Mouse (Mus musculus) erythroblast, embryonic 14.5 days (primary cell): ENCODE results near the gene Set. TPM values are rescaled to one million over a fixed set of nuclear protein-coding genes. Genes with fewer than 3 reads are reported as not detected.

Source experiments
- H3K27me3 ChIP-seq: 2 replicates; pipeline ENCODE4 v1.6.1; 2012; ENCODE audit warnings: inconsistent platforms; ENCODE audit not compliant: control insufficient read depth
- H3K36me3 ChIP-seq: 2 replicates; pipeline ENCODE4 v1.6.1; 2012; ENCODE audit warnings: mild to moderate bottlenecking, inconsistent platforms; ENCODE audit not compliant: control insufficient read depth
- H3K4me1 ChIP-seq: 2 replicates; pipeline ENCODE4 v1.6.1; 2012; ENCODE audit warnings: inconsistent platforms; ENCODE audit not compliant: control insufficient read depth
- H3K4me3 ChIP-seq: replicated peaks from 2 replicates; pipeline ENCODE3; 2012; ENCODE audit warnings: moderate library complexity, mild to moderate bottlenecking, inconsistent platforms
- H3K9me3 ChIP-seq: 2 replicates; pipeline ENCODE4 v1.6.1; 2012; ENCODE audit warnings: low read length, inconsistent platforms, mixed read lengths; ENCODE audit not compliant: control insufficient read depth
- GATA1 ChIP-seq: IDR thresholded peaks from 2 replicates; pipeline ENCODE4 v1.6.1; 2012; ENCODE audit warnings: low read length, inconsistent platforms, mixed read lengths
- TAL1 ChIP-seq: IDR thresholded peaks from 3 replicates; pipeline ENCODE4 v1.6.1; 2012; ENCODE audit warnings: low read length, inconsistent platforms, mixed read lengths
- polyA plus RNA-seq: library from polyadenylated mRNA; stranded (reverse); fragments of >175 nt; gene quantifications from 2 replicates; pipeline ENCODE4 v1.2.3, GENCODE M21; 2012

Set gene
- polyA plus RNA-seq, 1 experiment = 14.7 TPM

- Histone ChIP-seq H3K4me1 (peaks cover 21% of the 10 kb centered on the region), H3K4me3 (no peak overlapping the region)
- TF ChIP-seq TAL1 (no peak), GATA1 (no peak)
Observed at GRCm38 (mm10) chr2:30056736-30057135, 442 bp upstream of the Set start.

GRCm38 (mm10) chr2:30058418-30058817, 1.2 kb downstream of the Set start:
- TF ChIP-seq TAL1 = no peak
- TF ChIP-seq GATA1 = no peak

More at GRCm38 (mm10) chr2:30056736-30057135, 442 bp upstream of the Set start:
- Histone ChIP-seq H3K9me3 (no peaks in the 10 kb centered on the region), H3K36me3 (no peaks in the 10 kb centered on the region), H3K27me3 (peaks cover 16% of the 10 kb centered on the region)

GRCm38 (mm10) chr2:30061215-30062166, 4.3 kb downstream of the Set start:
- Histone ChIP-seq H3K36me3 (no peaks in the 10 kb centered on the region), H3K4me3 (peak overlapping the region; percentile 75), H3K27me3 (peaks cover 4% of the 10 kb centered on the region), H3K4me1 (peaks cover 63% of the 10 kb centered on the region), H3K9me3 (no peaks in the 10 kb centered on the region)
- TF ChIP-seq GATA1 (no peak), TAL1 (no peak)

More at GRCm38 (mm10) chr2:30058418-30058817, 1.2 kb downstream of the Set start:
- Histone ChIP-seq H3K9me3 (no peaks in the 10 kb centered on the region), H3K4me3 (no peak overlapping the region), H3K27me3 (peaks cover 13% of the 10 kb centered on the region), H3K36me3 (no peaks in the 10 kb centered on the region), H3K4me1 (peaks cover 38% of the 10 kb centered on the region)

DNA sequence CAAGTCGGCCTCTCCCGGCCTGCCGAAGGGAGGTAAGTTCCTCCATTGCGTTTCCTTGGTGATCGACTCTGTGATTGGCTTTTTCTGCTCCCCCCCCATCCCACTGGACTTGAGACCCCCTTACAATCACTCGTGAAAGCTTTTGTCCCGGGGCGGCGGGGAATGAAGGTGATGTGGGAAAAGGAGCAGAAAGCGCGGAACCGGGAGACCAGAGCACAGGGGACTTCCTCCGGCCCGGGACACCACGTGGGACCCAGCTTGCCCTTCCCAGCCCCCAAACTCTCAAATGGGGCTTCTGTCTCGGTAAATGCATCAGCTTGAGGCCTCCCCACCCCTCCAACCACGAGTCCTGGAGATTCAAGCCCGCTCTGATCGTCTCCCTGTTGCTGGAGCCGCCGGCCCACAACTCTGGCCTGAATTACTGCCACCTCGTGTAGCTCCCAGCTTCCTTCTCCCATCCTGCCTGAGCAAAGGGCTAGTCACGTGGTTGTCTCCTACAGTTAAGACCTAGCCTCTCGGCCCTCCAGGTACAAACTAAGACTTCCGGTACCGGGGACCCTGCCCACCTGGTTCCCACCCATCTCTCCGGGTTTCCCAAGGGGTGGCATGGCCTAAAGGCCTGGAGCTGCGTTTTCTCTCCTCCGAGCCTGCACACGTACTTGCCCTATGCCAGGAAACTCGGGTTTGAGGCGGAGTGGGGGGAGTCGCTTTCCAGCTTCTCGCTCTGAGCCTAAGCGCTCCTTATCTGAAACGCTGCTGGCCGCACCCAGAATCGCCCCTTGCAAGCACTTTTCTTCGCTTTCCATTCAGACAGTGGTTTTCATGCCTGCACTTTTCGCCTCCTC, 5.3 kb downstream of the Set start:
- TF ChIP-seq TAL1 (no peak), GATA1 (peak; percentile 77)
- H3K9me3 ChIP-seq = no peaks in the 10 kb centered on the region
- peak overlapping the region; percentile 75 for H3K4me3 ChIP-seq
- peaks cover 59% of the 10 kb centered on the region for H3K4me1 ChIP-seq
- no peaks in the 10 kb centered on the region for H3K36me3 ChIP-seq
- peaks cover 4% of the 10 kb centered on the region for H3K27me3 ChIP-seq

- H3K4me3 ChIP-seq = peak overlapping the region; percentile 75
- TF ChIP-seq TAL1 = no peak
- H3K9me3 ChIP-seq = no peaks in the 10 kb centered on the region
- H3K4me1 ChIP-seq = peaks cover 63% of the 10 kb centered on the region
- peaks cover 4% of the 10 kb centered on the region for H3K36me3 ChIP-seq
- peaks cover 4% of the 10 kb centered on the region for H3K27me3 ChIP-seq
Observed at GRCm38 (mm10) chr2:30063235-30063634, 6.1 kb downstream of the Set start.

DNA sequence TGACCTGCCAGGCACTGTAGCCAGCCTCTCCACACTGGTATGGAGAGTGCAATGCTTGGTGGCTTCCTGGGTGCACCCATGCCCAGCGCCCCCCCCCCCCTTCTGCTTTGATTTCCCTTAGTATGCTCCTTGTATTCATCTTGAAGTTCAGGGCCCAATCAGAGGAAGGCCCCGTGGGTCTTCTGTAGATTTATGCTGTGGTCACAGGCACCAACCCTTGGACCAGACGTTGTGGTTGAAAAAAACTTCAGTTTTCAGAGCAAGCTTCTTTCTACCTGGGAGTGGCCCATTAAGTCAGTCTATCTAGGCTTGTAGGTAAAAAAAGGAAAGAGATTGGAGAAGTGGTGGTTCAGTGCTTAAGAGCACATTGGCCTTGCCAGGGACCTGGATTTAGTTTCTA, 6.6 kb downstream of the Set start:
- no peak for TF ChIP-seq TAL1
- no peak for TF ChIP-seq GATA1
- no peaks in the 10 kb centered on the region for H3K9me3 ChIP-seq
- peaks cover 4% of the 10 kb centered on the region for H3K27me3 ChIP-seq
- peaks cover 10% of the 10 kb centered on the region for H3K36me3 ChIP-seq
- peaks cover 66% of the 10 kb centered on the region for H3K4me1 ChIP-seq
- peak overlapping the region; percentile 75 for H3K4me3 ChIP-seq

GRCm38 (mm10) chr2:30064298-30064697, 7.1 kb downstream of the Set start:
- peaks cover 68% of the 10 kb centered on the region for H3K4me1 ChIP-seq
- H3K27me3 ChIP-seq = peaks cover 4% of the 10 kb centered on the region
- H3K36me3 ChIP-seq = peaks cover 15% of the 10 kb centered on the region
- H3K4me3 ChIP-seq = peak overlapping the region; percentile 18
- TF ChIP-seq TAL1 (no peak), GATA1 (no peak)
- H3K9me3 ChIP-seq = no peaks in the 10 kb centered on the region

DNA sequence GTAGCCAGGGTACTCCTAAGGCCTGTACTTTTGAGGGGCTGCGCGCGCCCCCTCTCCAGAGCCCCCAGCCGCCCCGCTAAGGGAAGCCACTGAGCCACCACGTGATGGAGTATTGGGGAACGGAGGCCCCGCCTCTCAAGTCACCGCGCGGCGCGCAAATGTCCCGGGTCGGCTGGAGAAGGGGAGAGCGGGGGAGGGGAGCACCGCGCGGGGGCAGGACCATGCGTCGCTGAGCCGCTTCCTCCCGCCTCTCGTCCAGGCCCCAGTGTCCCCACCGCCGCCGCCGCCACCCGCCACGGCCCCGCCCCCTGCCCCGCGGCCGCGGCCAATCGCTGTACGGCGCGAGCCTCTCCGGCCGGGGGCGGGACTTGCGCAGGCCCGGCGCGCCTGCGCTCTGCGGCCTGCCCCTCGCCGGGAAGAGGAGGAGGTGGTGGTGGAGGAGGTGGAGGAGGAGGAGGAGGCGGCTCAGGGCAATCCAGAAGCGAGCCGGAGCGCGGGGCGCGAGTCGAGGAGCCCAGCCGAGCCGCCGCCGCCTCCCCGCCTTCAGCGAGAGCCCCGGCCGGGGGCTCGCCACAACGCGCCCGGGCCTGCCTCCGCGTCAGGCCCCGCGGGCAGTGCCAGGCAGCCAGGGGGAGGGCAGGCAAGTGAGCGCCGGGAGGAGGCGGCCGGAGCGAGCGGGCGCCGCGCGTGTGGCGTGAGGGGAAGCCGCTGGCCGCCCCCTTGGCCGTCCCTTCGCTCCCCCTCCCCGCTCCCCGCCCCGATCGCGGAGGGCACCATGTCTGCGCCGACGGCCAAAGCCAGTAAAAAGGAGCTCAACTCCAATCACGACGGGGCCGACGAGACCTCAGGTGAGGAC, 9.1 kb downstream of the Set start:
- TF ChIP-seq TAL1 (no peak), GATA1 (no peak)
- peaks cover 64% of the 10 kb centered on the region for H3K4me1 ChIP-seq
- H3K36me3 ChIP-seq = peaks cover 30% of the 10 kb centered on the region

More for the DNA sequence above, 9.1 kb downstream of the Set start:
- peaks cover 4% of the 10 kb centered on the region for H3K27me3 ChIP-seq
- H3K9me3 ChIP-seq = no peaks in the 10 kb centered on the region
- H3K4me3 ChIP-seq = peak overlapping the region; percentile 86
